Mouse (Mus musculus) stomach, postnatal 0 days (tissue): Measurements from ENCODE around the gene Gldc. TPM values are rescaled to one million over a fixed set of nuclear protein-coding genes. Genes with fewer than 3 reads are reported as not detected.
A peak's percentile ranks its signal among the peaks of the same experiment; 100 is the strongest.

ENCODE experiments used
- ATAC-seq: fragments of 200-750 bp; cut with Nextera tagmentation; 2 replicates; pipeline ENCODE4 v1.8.0; 2017; ENCODE audit not compliant: low FRiP score, low TSS enrichment
- DNase-seq: peaks from one replicate; pipeline ENCODE4 v3.0.0-alpha.2; 2016; ENCODE audit warnings: low spot score
- H3K27ac ChIP-seq: fragments of 300-500 bp; sonication (generic); replicated peaks from 2 replicates; pipeline ENCODE4 v1.5.1; 2014; ENCODE audit warnings: mild to moderate bottlenecking, control low read depth
- H3K27me3 ChIP-seq: fragments of 300-500 bp; sonication (generic); 2 replicates; pipeline ENCODE4 v1.6.1; 2014; ENCODE audit warnings: low read length; ENCODE audit not compliant: control insufficient read depth, insufficient read depth
- H3K36me3 ChIP-seq: fragments of 300-500 bp; sonication (generic); 2 replicates; pipeline ENCODE4 v1.6.1; 2014; ENCODE audit warnings: low read length, mixed read lengths; ENCODE audit not compliant: control insufficient read depth, insufficient read depth
- H3K4me1 ChIP-seq: fragments of 300-500 bp; sonication (generic); replicated peaks from 2 replicates; pipeline ENCODE4 v1.6.1; 2014; ENCODE audit warnings: antibody characterized with exemption; ENCODE audit not compliant: control insufficient read depth, insufficient read depth
- H3K4me2 ChIP-seq: fragments of 300-500 bp; sonication (generic); replicated peaks from 2 replicates; pipeline ENCODE4 v1.6.1; 2014; ENCODE audit warnings: low read depth, mild to moderate bottlenecking, control low read depth, moderate library complexity
- H3K4me3 ChIP-seq: fragments of 300-500 bp; sonication (generic); 2 replicates; pipeline ENCODE4 v1.5.1; 2014; ENCODE audit warnings: low read depth, low read length, control low read depth
- H3K9ac ChIP-seq: fragments of 300-500 bp; sonication (generic); 2 replicates; pipeline ENCODE4 v1.6.1; 2014; ENCODE audit warnings: mild to moderate bottlenecking, low read length, control low read depth, mixed read lengths
- H3K9me3 ChIP-seq: fragments of 300-500 bp; sonication (generic); 2 replicates; pipeline ENCODE4 v1.6.1; 2016; ENCODE audit warnings: low read length; ENCODE audit not compliant: control insufficient read depth
- CTCF ChIP-seq: IDR thresholded peaks from 2 replicates; pipeline ENCODE4 v1.5.1; 2016; ENCODE audit warnings: antibody characterized with exemption, low read depth, mild to moderate bottlenecking, moderate library complexity
- EP300 ChIP-seq: optimal IDR thresholded peaks from 2 replicates; pipeline ENCODE3; 2016; ENCODE audit warnings: antibody characterized with exemption
- WGBS: fragments of 180-500 bp; shearing (Covaris S2); extraction: QIAGEN DNeasy Blood & Tissue Kit; methylation state at CpG from one replicate; pipeline ENCODE4 v1.1.7; 2014; 5-methylcytosine and 5-hydroxymethylcytosine counted together
- polyA plus RNA-seq: library from polyadenylated mRNA; unstranded; fragments of >200 nt; fragmentation: Nextera tagmentation; extraction: Ambion mirVana; gene quantifications from 2 replicates; pipeline ENCODE4 v1.2.1, GENCODE M21; 2015

Gldc gene
- polyA plus RNA-seq, 1 experiment from 2014 or later: 18.3 TPM

- no peaks in the 10 kb centered on the region for H3K36me3 ChIP-seq
- H3K27ac ChIP-seq: no peak overlapping the region
- H3K9me3 ChIP-seq: no peaks in the 10 kb centered on the region
- no peak for DNase-seq
- no peak overlapping the region for H3K4me2 ChIP-seq
- no peaks in the 10 kb centered on the region for H3K27me3 ChIP-seq
- TF ChIP-seq EP300 (no peak), CTCF (no peak)
- no peaks in the 10 kb centered on the region for H3K4me1 ChIP-seq
- ATAC-seq: no peak
- 86% methylated on average over 2 of the region's 2 CpGs for WGBS
- no peak overlapping the region for H3K9ac ChIP-seq
- H3K4me3 ChIP-seq: no peak overlapping the region
Observed at GRCm38 (mm10) chr19:30185536-30185935, 10.3 kb upstream of the Gldc start.

GRCm38 (mm10) chr19:30179979-30180378 lies 4.8 kb upstream of the Gldc start:
- Histone ChIP-seq H3K9me3 (no peaks in the 10 kb centered on the region), H3K27me3 (no peaks in the 10 kb centered on the region), H3K4me1 (no peaks in the 10 kb centered on the region), H3K4me3 (no peak overlapping the region), H3K36me3 (no peaks in the 10 kb centered on the region), H3K27ac (peak overlapping the region; percentile 24; the same call in 1 of the 2 replicates), H3K4me2 (no peak overlapping the region), H3K9ac (no peak overlapping the region)
- WGBS: 76% methylated on average over 1 of the region's 1 CpGs
- ATAC-seq: no peak
- no peak for DNase-seq
- no peak for TF ChIP-seq CTCF
- peak; percentile 78 for TF ChIP-seq EP300

GRCm38 (mm10) chr19:30174074-30174670 lies 1.1 kb downstream of the Gldc start:
- Histone ChIP-seq H3K4me1 (no peaks in the 10 kb centered on the region), H3K9me3 (no peaks in the 10 kb centered on the region), H3K9ac (no peak overlapping the region), H3K36me3 (no peaks in the 10 kb centered on the region), H3K4me2 (peak overlapping the region; percentile 100), H3K4me3 (peak overlapping the region; percentile 57), H3K27ac (no peak overlapping the region), H3K27me3 (no peaks in the 10 kb centered on the region)
- 10% methylated on average over 15 of the region's 15 CpGs for WGBS
- TF ChIP-seq EP300: no peak
- TF ChIP-seq CTCF: no peak
- ATAC-seq (no peak), DNase-seq (no peak)

GRCm38 (mm10) chr19:30171346-30172055 lies 3.7 kb downstream of the Gldc start:
- H3K9ac ChIP-seq: no peak overlapping the region
- no peak overlapping the region for H3K4me2 ChIP-seq
- no peak overlapping the region for H3K4me3 ChIP-seq
- H3K36me3 ChIP-seq: no peaks in the 10 kb centered on the region
- DNase-seq: no peak
- WGBS: 74% methylated on average over 8 of the region's 8 CpGs
- H3K9me3 ChIP-seq: no peaks in the 10 kb centered on the region
- ATAC-seq: no peak
- no peaks in the 10 kb centered on the region for H3K4me1 ChIP-seq
- no peaks in the 10 kb centered on the region for H3K27me3 ChIP-seq
- TF ChIP-seq CTCF: no peak
- no peak for TF ChIP-seq EP300
- no peak overlapping the region for H3K27ac ChIP-seq

GRCm38 (mm10) chr19:30170319-30170718 lies 4.9 kb downstream of the Gldc start:
- DNase-seq (no peak), ATAC-seq (no peak)
- TF ChIP-seq CTCF (no peak), EP300 (no peak)
- no peak overlapping the region for H3K4me2 ChIP-seq
- H3K9me3 ChIP-seq: no peaks in the 10 kb centered on the region
- H3K27ac ChIP-seq: no peak overlapping the region
- H3K4me3 ChIP-seq: no peak overlapping the region
- H3K27me3 ChIP-seq: no peaks in the 10 kb centered on the region
- no peak overlapping the region for H3K9ac ChIP-seq
- H3K4me1 ChIP-seq: no peaks in the 10 kb centered on the region
- WGBS: 71% methylated on average over 6 of the region's 6 CpGs
- H3K36me3 ChIP-seq: no peaks in the 10 kb centered on the region

DNA sequence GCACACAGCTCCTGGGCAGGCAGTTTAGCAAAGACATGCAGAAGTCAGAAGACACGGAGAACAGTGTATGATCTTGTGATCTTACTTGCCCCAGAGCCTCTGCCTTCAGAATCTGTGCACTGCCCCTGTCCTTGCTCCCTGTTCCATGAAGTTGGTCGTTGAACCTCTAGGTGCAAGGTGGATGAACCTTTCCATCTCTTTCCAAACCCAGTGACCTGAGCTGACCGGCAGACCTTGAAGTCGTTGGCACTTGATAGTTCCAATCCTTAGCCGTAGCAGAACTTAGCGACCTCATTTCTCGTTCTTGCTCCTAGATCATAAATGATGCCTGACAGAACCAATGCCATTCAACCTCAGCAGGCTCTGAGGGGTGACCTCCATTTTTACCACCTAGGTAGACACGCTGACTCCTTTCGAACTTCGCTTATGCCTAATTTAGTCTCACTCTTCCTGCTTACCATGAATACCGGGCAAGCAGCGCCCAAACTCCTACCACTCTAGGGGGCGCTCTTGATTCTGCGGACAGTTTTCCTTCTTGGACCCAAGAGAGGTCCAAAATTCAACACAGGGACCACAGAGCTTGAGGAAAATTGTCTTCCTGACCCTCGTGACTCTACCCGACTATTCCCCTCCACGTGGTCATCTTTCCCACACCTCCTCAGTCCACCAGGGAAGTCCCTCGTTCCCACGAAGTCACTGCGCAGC lies 8.3 kb downstream of the Gldc start:
- Histone ChIP-seq H3K27me3 (no peaks in the 10 kb centered on the region), H3K4me2 (no peak overlapping the region), H3K9ac (no peak overlapping the region), H3K27ac (no peak overlapping the region), H3K9me3 (no peaks in the 10 kb centered on the region), H3K36me3 (no peaks in the 10 kb centered on the region), H3K4me1 (no peaks in the 10 kb centered on the region), H3K4me3 (no peak overlapping the region)
- TF ChIP-seq CTCF (no peak), EP300 (no peak)
- DNase-seq (no peak), ATAC-seq (no peak)
- WGBS: 86% methylated on average over 20 of the region's 20 CpGs
